Mouse (Mus musculus): Measurements from ENCODE around the gene Pfn4.
"Not testable (repeated sequence)": the region's sequence is repeated elsewhere in the genome, so short reads cannot be mapped to it uniquely, and the experiment has no call there.

The Pfn4 gene

DNA sequence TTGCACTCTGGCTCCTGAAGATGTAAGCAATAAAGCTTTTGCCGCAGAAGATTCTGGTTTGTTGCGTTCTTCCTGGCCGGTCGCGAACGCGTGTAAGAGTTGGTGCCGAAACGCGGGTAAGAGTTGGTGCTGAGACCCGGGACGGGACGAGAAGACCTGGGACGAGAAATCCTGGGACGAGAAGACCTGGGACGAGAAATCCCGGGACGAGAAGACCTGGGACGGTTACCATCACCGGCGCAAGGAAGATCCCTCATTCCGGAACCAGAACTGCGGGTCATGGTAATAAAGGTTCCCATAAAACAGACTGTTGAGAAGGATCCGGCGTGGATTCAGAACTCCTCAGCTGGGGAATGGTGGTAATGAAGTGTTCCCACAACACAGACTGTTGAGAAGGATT, 19.3 kb downstream of the Pfn4 start:
- not testable (repeated sequence) for DNase-seq (ENCODE audit: low spot score)

DNA sequence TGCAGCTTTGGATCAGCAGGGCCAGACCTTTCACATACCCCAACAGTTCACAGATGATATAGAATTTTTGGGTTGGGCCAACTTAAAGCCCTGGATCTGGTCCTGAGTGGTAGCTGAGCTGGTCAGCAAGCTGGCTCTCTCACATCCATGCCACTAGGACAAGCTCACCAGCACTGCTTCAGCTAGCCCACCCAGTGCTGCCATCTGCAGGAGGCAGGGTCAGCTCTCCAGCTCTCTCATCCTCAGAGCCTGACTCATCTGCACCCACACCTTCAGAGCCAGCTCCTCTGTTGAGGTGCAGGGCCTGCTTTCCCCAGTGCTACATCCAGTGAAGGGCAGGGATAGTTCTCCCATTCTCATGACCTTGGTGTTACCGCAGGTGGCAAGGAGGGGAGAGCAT, 24.9 kb downstream of the Pfn4 start:
- peak; percentile 56 for DNase-seq (ENCODE audit: low spot score)

DNA sequence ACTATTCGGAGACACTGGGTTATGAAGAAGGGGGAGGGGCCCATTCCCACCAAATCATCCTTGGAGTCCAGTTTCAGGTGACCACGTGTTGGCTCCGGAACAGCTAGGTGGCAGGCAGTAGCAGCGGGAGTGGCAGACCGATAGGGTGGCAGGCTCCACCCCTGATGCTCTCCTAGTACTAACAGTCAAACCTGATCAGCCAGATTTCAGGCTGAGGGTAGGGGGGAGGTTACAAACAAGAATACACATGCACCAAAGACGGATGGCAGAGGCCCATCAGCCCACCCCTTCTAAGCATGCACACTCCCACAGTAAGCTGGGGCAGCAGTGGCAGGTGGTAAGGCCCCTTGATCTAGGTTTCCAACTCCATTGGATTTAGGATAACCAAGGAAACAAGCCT, 28.6 kb downstream of the Pfn4 start:
- not testable (repeated sequence) for DNase-seq (ENCODE audit: low spot score)

DNA sequence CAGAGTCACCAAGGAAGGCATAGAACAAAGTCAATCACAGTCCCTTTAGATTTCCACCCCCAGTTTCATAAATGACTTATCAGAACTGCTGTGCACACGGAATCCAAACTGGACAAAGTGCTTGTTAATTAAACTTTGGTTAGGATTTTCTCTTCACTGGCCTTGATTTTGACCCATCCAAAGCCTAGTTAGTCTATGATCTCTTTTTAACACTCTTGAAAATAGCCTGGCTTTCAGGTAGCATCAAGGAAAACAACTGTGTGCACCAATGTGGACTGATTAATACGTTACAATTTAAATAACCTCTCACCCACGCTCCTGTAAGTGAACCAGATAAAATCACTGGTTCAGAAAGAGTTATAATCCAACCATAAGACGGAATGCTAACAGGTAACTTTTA, 42.2 kb downstream of the Pfn4 start:
- no peak for DNase-seq (ENCODE audit: low spot score)

DNA sequence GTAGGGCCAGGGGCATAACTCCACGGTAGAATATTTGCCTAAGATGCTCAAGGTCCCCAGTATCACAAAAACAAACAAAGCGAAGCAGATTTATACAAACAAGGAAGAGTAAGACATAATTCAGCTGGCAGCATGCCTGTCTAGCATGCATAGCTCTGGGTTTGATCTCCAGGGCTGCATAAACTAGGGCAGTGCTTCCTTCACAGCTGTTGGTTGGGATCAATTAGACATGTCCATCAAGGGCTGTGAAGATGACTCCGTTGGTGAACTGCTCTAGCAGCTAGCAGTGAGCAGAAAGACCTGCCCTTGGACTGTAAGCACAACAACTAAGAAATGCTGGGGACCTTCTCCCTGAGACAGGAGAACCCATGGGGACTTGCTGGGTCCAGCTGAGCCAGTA, 42.9 kb downstream of the Pfn4 start:
- no peak for DNase-seq (ENCODE audit: low spot score)

DNA sequence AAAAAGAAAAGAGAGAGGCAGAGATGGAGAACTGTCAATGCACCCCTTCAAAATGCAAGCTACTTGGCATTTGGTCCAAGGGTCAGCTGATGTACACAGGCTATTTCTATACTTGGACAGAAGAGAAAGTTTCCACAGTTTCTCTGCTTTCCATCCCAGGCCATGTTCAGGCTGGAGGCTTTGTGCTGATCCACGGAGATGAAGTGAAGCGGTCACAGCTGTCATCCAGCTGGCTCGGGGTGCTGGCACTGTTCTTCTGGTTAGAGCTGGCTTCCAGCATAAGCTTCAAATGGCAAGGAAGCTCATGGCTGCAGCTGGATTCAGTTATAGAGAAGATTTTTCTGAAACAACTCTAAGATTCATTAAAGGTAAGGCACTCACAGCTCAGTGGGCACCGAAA, 44.8 kb downstream of the Pfn4 start:
- DNase-seq (ENCODE audit: low spot score) = no peak

DNA sequence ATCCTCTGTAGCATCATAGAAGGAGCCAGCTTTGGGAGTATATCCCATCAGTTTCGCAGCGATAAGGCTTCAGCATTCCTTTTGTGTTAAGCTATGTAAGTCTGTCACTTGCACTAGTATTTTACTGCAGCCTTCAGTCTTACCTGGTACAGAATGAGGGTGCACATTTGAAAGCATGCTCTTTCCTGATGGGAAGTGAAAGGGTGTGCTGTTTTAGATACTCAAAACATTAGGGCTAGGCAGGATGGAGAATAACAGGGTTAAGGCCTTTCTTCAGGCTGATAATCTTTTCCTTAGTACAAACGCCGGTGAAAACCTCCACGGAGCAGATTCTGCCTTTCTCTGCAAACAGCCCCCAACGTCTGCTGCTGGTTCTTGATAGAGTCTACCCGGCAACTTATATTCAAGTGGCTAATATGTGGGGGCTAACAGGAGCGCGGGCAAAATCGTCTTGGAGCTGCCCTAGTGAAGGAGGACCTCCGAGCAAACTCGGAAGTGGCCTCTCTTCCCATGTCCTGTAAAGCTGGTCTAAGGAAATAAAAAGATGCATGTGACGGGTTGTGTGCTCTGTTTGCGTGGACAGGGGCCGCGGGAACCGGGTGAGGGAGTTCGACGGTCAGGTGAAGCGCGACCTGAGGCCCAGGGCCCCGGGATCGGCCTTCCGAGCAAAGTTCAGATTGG, 48.0 kb downstream of the Pfn4 start:
- DNase-seq (ENCODE audit: low spot score) = no peak

DNA sequence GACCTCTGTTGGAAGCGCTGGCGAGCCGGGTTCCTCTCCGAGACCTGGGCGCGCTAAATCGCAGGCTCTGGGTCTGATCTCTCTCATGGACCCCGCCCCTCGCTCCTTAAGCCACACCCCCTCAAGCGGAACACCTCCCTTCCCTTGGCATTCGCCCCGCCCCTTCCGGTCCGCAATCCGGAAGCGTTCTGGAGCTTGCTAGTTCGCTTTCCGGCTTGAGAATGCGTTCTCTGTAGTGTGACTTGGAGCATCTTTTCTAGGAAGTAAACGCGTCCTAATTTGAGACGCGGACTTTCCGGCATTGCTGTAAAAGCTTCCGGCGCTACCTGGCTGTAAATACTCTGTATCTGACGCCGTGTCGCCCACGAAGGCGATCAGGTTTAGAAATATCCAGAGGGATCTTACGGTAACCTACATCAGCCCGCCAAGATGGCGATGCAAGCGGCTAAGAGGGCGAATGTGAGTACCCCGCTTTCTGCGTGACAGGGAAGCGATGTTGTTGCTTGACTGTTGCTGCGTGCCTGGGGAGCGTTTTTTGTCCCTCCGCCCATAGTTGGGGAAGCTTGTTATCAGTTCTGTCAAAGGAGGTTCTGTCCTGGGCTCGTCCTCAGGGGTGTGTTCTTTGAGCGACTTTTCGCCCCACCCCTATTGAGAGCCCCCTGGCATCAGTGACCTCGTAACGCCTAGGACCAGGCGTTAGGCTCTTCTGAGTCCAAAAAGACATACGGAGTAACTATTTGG, 48.7 kb downstream of the Pfn4 start, which contains the start of gene Sf3b6:
Gene Sf3b6, plus strand, starts transcription at position 184 of the 741 bp plus-strand sequence.
- peak; percentile 100 for DNase-seq (ENCODE audit: low spot score)

DNA sequence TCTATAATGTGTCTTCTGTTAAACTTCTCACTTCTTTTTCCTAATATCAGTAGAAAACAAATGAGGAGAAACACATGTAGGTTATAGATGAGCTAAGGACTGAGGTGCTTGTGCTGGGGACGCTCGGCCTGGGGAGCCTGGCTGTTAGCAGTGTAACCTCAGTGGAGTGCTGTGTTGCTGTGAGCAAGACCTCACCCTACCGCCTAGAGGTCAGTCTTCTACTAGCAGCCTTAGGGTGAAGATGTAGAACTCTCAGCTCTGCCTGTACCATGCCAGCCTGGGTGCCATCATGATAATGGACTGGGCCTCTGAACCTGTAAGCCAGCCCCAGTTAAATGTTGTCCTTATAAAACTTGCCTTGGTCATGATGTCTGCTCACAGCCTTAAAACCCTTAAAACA, 58.4 kb downstream of the Pfn4 start:
- DNase-seq (ENCODE audit: low spot score) = no peak
